Mouse (Mus musculus): Measurements from ENCODE around the gene Pdzd2. TPM values are rescaled to one million over a fixed set of nuclear protein-coding genes. Genes with fewer than 3 reads are reported as not detected.

Gene Pdzd2
- polyA plus RNA-seq, 1 experiment from 2014 or later = 4.7 TPM

DNA sequence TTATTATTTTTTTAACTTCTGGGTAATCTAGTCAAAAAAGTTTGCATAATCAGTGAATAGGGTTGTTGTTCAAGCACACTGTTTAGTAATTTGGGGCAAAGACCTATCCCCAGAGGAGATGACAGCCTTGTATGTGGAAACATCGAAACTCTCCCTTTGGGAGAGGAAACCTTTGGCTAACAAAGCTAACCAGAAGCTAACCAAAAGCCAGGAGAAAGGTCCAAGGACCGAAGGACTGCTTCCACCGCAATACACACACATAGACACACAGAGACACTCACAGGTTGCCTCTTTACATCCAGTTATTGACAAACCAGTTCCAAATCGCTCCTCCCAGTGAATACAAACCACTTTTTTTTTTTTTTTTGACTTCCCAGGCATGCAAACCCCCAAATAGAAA lies 191.0 kb downstream of the Pdzd2 start:
- DNase-seq (ENCODE audit: extremely low spot score, low spot score) = no peak
- Histone ChIP-seq H3K27ac (no peak overlapping the region), H3K36me3 (replicated peaks) (no peaks in the 10 kb centered on the region), H3K27me3 (ENCODE audit: poor library complexity, severe bottlenecking) (peaks cover 40% of the 10 kb centered on the region), H3K4me3 (peak overlapping the region; percentile 65), H3K9me3 (no peaks in the 10 kb centered on the region), H3K4me1 (peaks cover 41% of the 10 kb centered on the region)
- WGBS = 41% methylated on average over 4 of the region's 4 CpGs

DNA sequence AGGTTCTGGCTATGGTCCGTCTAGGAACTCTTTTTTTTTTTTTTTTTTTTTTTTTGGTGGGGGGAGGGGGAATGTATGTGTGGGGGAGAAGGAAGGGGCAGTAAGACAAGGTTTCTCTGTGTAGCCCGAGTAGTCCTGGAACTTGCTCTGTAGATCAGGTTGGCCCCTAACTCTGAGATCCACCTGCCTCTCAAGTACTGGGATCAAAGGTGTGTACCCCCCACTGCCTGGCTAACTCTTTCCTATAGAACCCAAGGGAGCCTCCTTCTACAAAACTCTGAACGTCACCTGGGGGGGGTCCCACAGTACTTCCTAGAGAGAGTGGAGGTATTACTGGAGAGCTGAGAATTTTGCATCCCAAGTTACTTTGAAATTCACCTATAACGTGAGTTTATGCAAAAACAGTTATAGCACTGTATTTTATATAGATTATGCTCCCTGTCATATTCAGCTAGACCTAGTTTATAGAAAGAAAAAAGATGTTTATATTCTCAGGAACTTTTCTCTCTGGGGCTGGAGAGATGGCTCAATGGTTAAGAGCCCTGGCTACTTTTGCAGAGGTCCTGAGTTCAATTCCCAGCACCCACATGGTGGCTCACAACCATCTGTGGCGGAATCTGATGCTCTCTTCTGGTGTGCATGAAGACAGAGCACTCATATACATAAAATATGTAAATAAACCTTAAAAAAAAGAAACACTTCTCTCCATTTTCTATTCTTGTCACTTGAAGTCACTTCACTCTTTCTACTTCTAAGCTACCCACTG lies 191.9 kb downstream of the Pdzd2 start:
- Histone ChIP-seq H3K27me3 (ENCODE audit: poor library complexity, severe bottlenecking) (peaks cover 40% of the 10 kb centered on the region), H3K9me3 (no peaks in the 10 kb centered on the region), H3K27ac (no peak overlapping the region), H3K4me1 (peaks cover 41% of the 10 kb centered on the region), H3K36me3 (replicated peaks) (no peaks in the 10 kb centered on the region), H3K4me3 (no peak overlapping the region)
- WGBS = 74% methylated on average over 5 of the region's 5 CpGs
- DNase-seq (ENCODE audit: extremely low spot score, low spot score) = no peak

- DNase-seq (ENCODE audit: extremely low spot score, low spot score) = no peak
- Histone ChIP-seq H3K36me3 (replicated peaks) (no peaks in the 10 kb centered on the region), H3K9me3 (no peaks in the 10 kb centered on the region), H3K27me3 (ENCODE audit: poor library complexity, severe bottlenecking) (peaks cover 40% of the 10 kb centered on the region), H3K4me1 (peaks cover 41% of the 10 kb centered on the region), H3K4me3 (no peak overlapping the region), H3K27ac (no peak overlapping the region)
- WGBS = 93% methylated on average over 6 of the region's 6 CpGs
Measured at GRCm38 (mm10) chr15:12546781-12547180, 192.9 kb downstream of the Pdzd2 start.

DNA sequence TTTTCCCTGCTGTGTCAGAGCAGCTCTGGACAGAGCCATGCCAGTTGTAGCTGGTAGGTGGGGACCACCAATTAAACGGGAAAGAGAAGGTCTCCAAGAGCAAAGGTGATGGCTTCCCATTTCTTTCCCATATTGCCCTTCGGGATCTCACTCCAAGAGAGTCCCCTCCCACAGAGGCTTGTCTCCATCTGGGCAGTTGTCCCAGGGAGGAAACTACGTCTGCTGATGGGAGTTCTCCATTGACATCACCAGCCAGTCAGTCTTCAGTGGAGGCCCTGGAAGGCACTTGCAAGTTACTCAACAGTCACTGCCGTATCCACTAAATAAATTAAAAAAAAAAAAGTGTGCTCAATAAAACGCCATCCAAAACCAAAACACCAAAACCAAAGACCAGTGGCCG lies 194.1 kb downstream of the Pdzd2 start:
- H3K9me3 ChIP-seq = no peaks in the 10 kb centered on the region
- peaks cover 38% of the 10 kb centered on the region for H3K4me1 ChIP-seq
- WGBS = 70% methylated on average over 6 of the region's 6 CpGs
- H3K27ac ChIP-seq = no peak overlapping the region
- no peak overlapping the region for H3K4me3 ChIP-seq
- H3K27me3 ChIP-seq (ENCODE audit: poor library complexity, severe bottlenecking) = peaks cover 35% of the 10 kb centered on the region
- H3K36me3 ChIP-seq (replicated peaks) = no peaks in the 10 kb centered on the region
- DNase-seq (ENCODE audit: extremely low spot score, low spot score) = no peak

DNA sequence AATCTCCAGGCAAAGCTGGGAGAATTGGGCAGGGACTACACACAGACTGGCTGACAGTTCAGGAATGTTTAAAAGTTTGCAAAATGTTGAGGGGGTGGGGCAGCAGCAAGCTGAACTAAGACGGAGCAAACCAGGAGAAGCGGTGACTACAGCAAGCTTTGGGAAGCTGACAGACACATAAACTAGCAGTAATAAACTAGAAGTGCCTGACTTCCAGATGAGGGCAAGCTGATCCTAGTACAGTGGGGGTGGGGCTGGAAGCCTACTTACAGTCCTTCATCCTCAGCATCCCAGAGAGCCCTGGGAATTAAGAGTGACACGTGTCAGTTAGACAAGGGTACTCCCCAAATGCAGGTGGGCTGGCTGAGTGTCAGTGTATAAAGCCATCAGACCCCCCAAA lies 194.5 kb downstream of the Pdzd2 start:
- Histone ChIP-seq H3K36me3 (replicated peaks) (no peaks in the 10 kb centered on the region), H3K4me1 (peaks cover 33% of the 10 kb centered on the region), H3K4me3 (no peak overlapping the region), H3K27ac (no peak overlapping the region), H3K9me3 (no peaks in the 10 kb centered on the region), H3K27me3 (ENCODE audit: poor library complexity, severe bottlenecking) (peaks cover 30% of the 10 kb centered on the region)
- WGBS = 63% methylated on average over 3 of the region's 3 CpGs
- no peak for DNase-seq (ENCODE audit: extremely low spot score, low spot score)

- WGBS = 85% methylated on average over 13 of the region's 13 CpGs
- H3K4me3 ChIP-seq = no peak overlapping the region
- H3K9me3 ChIP-seq = no peaks in the 10 kb centered on the region
- H3K4me1 ChIP-seq = peaks cover 24% of the 10 kb centered on the region
- DNase-seq (ENCODE audit: extremely low spot score, low spot score) = no peak
- H3K27me3 ChIP-seq (ENCODE audit: poor library complexity, severe bottlenecking) = peaks cover 17% of the 10 kb centered on the region; the same call in 1 of the 2 replicates
- no peak overlapping the region for H3K27ac ChIP-seq
- H3K36me3 ChIP-seq (replicated peaks) = no peaks in the 10 kb centered on the region
Measured at GRCm38 (mm10) chr15:12543686-12544325, 195.9 kb downstream of the Pdzd2 start.

DNA sequence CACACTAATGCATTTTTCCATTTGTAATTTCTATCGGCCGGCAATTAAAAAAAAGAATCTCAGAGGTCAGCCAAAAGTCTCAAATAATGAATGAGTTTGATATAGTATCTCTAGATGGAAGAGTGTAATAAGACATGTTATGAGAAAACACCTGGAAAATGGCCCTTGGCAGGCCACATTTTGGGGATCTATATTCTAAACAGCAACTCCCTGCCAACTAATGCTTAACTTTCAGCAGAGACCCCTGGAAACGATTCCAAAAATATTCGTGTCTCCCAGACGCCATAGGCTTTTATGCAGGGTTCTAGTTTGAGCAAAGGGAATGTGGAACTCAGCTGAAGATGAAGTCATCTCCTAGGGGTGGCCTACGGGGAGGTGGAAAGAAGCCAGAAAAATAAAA lies 197.4 kb downstream of the Pdzd2 start:
- Histone ChIP-seq H3K9me3 (no peaks in the 10 kb centered on the region), H3K4me1 (peaks cover 22% of the 10 kb centered on the region), H3K36me3 (replicated peaks) (no peaks in the 10 kb centered on the region), H3K27me3 (ENCODE audit: poor library complexity, severe bottlenecking) (0 out of 2 replicates have a peak, but pooled peaks cover 6% of the 10 kb centered on the region), H3K27ac (no peak overlapping the region), H3K4me3 (no peak overlapping the region)
- no peak for DNase-seq (ENCODE audit: extremely low spot score, low spot score)
- WGBS = 97% methylated on average over 6 of the region's 6 CpGs

- no peak for DNase-seq (ENCODE audit: extremely low spot score, low spot score)
- Histone ChIP-seq H3K27ac (no peak overlapping the region), H3K9me3 (no peaks in the 10 kb centered on the region), H3K4me3 (no peak overlapping the region), H3K36me3 (replicated peaks) (no peaks in the 10 kb centered on the region), H3K27me3 (ENCODE audit: poor library complexity, severe bottlenecking) (no peaks in the 10 kb centered on the region), H3K4me1 (peaks cover 6% of the 10 kb centered on the region)
- 83% methylated on average over 11 of the region's 11 CpGs for WGBS
Measured at GRCm38 (mm10) chr15:12539618-12540302, 200.0 kb downstream of the Pdzd2 start.

- Histone ChIP-seq H3K4me1 (no peaks in the 10 kb centered on the region), H3K9me3 (no peaks in the 10 kb centered on the region), H3K36me3 (replicated peaks) (no peaks in the 10 kb centered on the region), H3K4me3 (no peak overlapping the region), H3K27me3 (ENCODE audit: poor library complexity, severe bottlenecking) (no peaks in the 10 kb centered on the region), H3K27ac (no peak overlapping the region)
- no peak for DNase-seq (ENCODE audit: extremely low spot score, low spot score)
- WGBS = 91% methylated on average over 5 of the region's 5 CpGs
Measured at GRCm38 (mm10) chr15:12533254-12533653, 206.5 kb downstream of the Pdzd2 start.

DNA sequence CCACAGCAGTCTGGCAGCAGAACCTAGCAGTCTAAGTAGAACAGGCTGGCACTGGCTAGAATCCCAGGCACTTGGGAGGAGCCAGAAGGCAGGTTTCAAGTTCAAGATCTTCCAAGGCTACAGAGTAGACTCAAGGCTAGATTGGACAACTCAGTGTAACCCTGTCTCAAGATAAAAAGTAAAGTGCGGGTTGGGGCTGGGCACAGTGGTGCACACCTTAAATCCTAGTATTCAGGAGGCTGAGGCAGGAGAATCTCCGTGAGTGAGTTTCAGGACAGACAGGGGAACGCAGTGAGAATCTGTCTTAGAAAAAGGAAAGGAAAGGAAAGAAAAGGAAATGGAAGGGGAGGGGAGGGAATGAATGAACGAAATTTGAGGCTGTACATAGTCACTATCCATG lies 207.2 kb downstream of the Pdzd2 start:
- WGBS = 91% methylated on average over 4 of the region's 4 CpGs
- no peaks in the 10 kb centered on the region for H3K27me3 ChIP-seq (ENCODE audit: poor library complexity, severe bottlenecking)
- no peak for DNase-seq (ENCODE audit: extremely low spot score, low spot score)
- H3K9me3 ChIP-seq = no peaks in the 10 kb centered on the region
- H3K27ac ChIP-seq = no peak overlapping the region
- H3K4me3 ChIP-seq = no peak overlapping the region
- H3K4me1 ChIP-seq = no peaks in the 10 kb centered on the region
- H3K36me3 ChIP-seq (replicated peaks) = no peaks in the 10 kb centered on the region

DNA sequence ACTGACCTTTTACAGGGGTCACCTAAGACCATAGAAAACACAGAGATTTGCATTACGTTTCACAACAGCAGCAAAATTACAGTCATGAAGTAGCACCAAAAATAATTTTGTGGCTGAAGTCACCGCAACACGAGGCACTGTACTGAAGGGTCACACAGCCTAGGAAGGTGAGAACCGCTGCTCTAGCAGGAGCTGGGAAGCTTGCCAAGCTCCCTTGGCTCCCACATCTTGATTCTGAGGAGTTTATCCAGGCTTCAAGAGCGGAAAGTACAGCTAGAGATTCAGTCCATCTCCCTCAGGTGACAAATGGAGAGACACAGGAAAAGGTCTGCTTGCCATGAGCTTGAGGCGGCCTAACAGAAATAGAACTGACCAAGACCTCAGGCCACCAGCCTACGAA lies 216.9 kb downstream of the Pdzd2 start:
- Histone ChIP-seq H3K4me1 (peaks cover 25% of the 10 kb centered on the region), H3K27me3 (ENCODE audit: poor library complexity, severe bottlenecking) (no peaks in the 10 kb centered on the region)
- WGBS = 85% methylated on average over 7 of the region's 7 CpGs

GRCm38 (mm10) chr15:12520292-12520691 lies 219.4 kb downstream of the Pdzd2 start:
- no peak overlapping the region for H3K4me3 ChIP-seq
- no peaks in the 10 kb centered on the region for H3K9me3 ChIP-seq
- DNase-seq (ENCODE audit: extremely low spot score, low spot score) = no peak
- H3K27ac ChIP-seq = no peak overlapping the region
- peaks cover 36% of the 10 kb centered on the region for H3K4me1 ChIP-seq
- H3K27me3 ChIP-seq (ENCODE audit: poor library complexity, severe bottlenecking) = no peaks in the 10 kb centered on the region
- H3K36me3 ChIP-seq (replicated peaks) = no peaks in the 10 kb centered on the region
- 87% methylated on average over 9 of the region's 9 CpGs for WGBS

More for the DNA sequence above, 216.9 kb downstream of the Pdzd2 start:
- H3K9me3 ChIP-seq = 0 out of 2 replicates have a peak, but pooled peaks cover 4% of the 10 kb centered on the region
- H3K4me3 ChIP-seq = no peak overlapping the region
- H3K27ac ChIP-seq = no peak overlapping the region
- DNase-seq (ENCODE audit: extremely low spot score, low spot score) = no peak
- H3K36me3 ChIP-seq (replicated peaks) = no peaks in the 10 kb centered on the region

Data from forebrain, embryonic 10.5 days (tissue).